13 mouse cellular contexts compared by ENCODE assay signal in the genomic region with DNA sequence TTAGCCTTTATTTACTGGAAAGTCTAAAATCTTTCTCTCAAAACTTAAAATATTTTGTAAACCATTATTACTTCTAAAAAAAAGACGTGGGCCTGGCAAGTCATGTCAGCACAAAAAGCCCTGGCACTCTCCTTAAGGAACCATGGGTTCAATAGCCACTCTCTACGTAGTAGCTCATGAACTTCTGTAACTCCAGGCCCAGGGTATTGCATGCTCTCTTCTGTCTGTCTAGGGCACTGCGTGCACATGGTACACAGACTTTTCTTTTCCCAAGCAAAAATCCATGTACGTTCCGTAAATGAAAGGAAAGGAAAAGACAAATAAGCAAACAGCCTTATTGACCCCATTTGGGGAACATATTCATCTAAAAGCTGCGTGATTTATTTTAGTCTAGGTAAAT.
DNase-seq lines count a peak whose midpoint lies in the region; ATAC-seq and TF ChIP-seq lines count a peak whose summit lies in the region.
"Had no signal": no experiment of that assay in that cellular context is flagged by ENCODE, and none has a peak within 500 bp of the region (broad histone marks: within the 10 kb centered on the region; RNA-seq: fewer than 3 reads in every experiment).

No protein-coding gene starts in this region.

- H3K36me3 ChIP-seq in hindbrain, embryonic 14.5 days (replicated peaks; ENCODE audit: control insufficient read depth, insufficient read depth), result no peaks in the 10 kb centered on the region
- no peaks in the 10 kb centered on the region for H3K36me3 ChIP-seq in hindbrain, embryonic 10.5 days
- H3K36me3 ChIP-seq in liver, adult 2 months (ENCODE audit: control insufficient read depth, insufficient read depth, low read length), result no peaks in the 10 kb centered on the region
- no peaks in the 10 kb centered on the region for H3K36me3 ChIP-seq in liver, embryonic 12.5 days
- no peaks in the 10 kb centered on the region for H3K36me3 ChIP-seq in embryonic facial prominence, embryonic 14.5 days (ENCODE audit: control insufficient read depth, insufficient read depth, low read length)
- no peaks in the 10 kb centered on the region for H3K36me3 ChIP-seq in limb, embryonic 12.5 days
- H3K36me3 ChIP-seq: lung, embryonic 15.5 days had no signal

- TF ChIP-seq CTCF in liver, adult 2 months (IDR thresholded peaks at IDR 0.05; ENCODE audit: low read depth, low read length), result no peak

- H3K27me3 ChIP-seq in hindbrain, embryonic 14.5 days (ENCODE audit: control insufficient read depth, insufficient read depth, low read length), result no peaks in the 10 kb centered on the region; the same call in 1 of the 2 replicates
- H3K27me3 ChIP-seq in hindbrain, embryonic 10.5 days (ENCODE audit: insufficient read depth, poor library complexity, severe bottlenecking), result no peaks in the 10 kb centered on the region
- no peaks in the 10 kb centered on the region for H3K27me3 ChIP-seq in liver, adult 2 months (ENCODE audit: control insufficient read depth, insufficient read depth, low read length)
- no peaks in the 10 kb centered on the region for H3K27me3 ChIP-seq in liver, embryonic 12.5 days (replicated peaks)
- no peaks in the 10 kb centered on the region for H3K27me3 ChIP-seq in embryonic facial prominence, embryonic 14.5 days (replicated peaks; ENCODE audit: control insufficient read depth, insufficient read depth, low read length)
- no peaks in the 10 kb centered on the region for H3K27me3 ChIP-seq in limb, embryonic 12.5 days
- H3K27me3 ChIP-seq: lung, embryonic 15.5 days had no signal

- no peak overlapping the region for H3K4me3 ChIP-seq in hindbrain, embryonic 14.5 days (replicated peaks; ENCODE audit: low read length)
- no peak overlapping the region for H3K4me3 ChIP-seq in hindbrain, embryonic 10.5 days
- H3K4me3 ChIP-seq in liver, adult 2 months (ENCODE audit: insufficient read depth, low read depth, low read length), result no peak overlapping the region
- H3K4me3 ChIP-seq in liver, embryonic 12.5 days, result no peak overlapping the region
- no peak overlapping the region for H3K4me3 ChIP-seq in embryonic facial prominence, embryonic 14.5 days (ENCODE audit: low read depth, low read length)
- H3K4me3 ChIP-seq in limb, embryonic 12.5 days (replicated peaks), result no peak overlapping the region
- H3K4me3 ChIP-seq: erythroblast, embryonic 14.5 days; gastrocnemius, adult 2 months; lung, embryonic 15.5 days had no signal

- ATAC-seq in hindbrain, embryonic 14.5 days (ENCODE audit: low FRiP score), result no peak
- no peak for ATAC-seq in liver, embryonic 12.5 days
- no peak for ATAC-seq in embryonic facial prominence, embryonic 14.5 days (ENCODE audit: low read depth)
- no peak for ATAC-seq in limb, embryonic 12.5 days (ENCODE audit: insufficient number of reproducible peaks, insufficient read depth, low FRiP score, low TSS enrichment, low read depth)
- ATAC-seq in cerebellum, adult (ENCODE audit: insufficient number of reproducible peaks, low FRiP score, low TSS enrichment), result no peak

- H3K4me1 ChIP-seq in hindbrain, embryonic 14.5 days (replicated peaks; ENCODE audit: control insufficient read depth, insufficient read depth, low read length), result peaks cover 9% of the 10 kb centered on the region
- H3K4me1 ChIP-seq in hindbrain, embryonic 10.5 days (replicated peaks), result 0 out of 2 replicates have a peak, but pooled peaks cover 3% of the 10 kb centered on the region
- peaks cover 1% of the 10 kb centered on the region; the same call in 1 of the 2 replicates for H3K4me1 ChIP-seq in liver, adult 2 months (ENCODE audit: control insufficient read depth, insufficient read depth, low read length)
- no peaks in the 10 kb centered on the region for H3K4me1 ChIP-seq in liver, embryonic 12.5 days
- peaks cover 14% of the 10 kb centered on the region; the same call in 1 of the 2 replicates for H3K4me1 ChIP-seq in embryonic facial prominence, embryonic 14.5 days (ENCODE audit: control insufficient read depth, insufficient read depth, low read length)
- H3K4me1 ChIP-seq in limb, embryonic 12.5 days (replicated peaks), result peaks cover 21% of the 10 kb centered on the region

- no peaks in the 10 kb centered on the region for H3K79me2 ChIP-seq in liver, adult 2 months (ENCODE audit: control insufficient read depth, insufficient read depth, low read length)

- WGBS in hindbrain, embryonic 14.5 days, result 76% methylated on average over 6 of the region's 6 CpGs
- 75% methylated on average over 6 of the region's 6 CpGs for WGBS in hindbrain, embryonic 10.5 days
- 26% methylated on average over 6 of the region's 6 CpGs for WGBS in liver, adult 2 months
- 70% methylated on average over 6 of the region's 6 CpGs for whole genome bisulfite sequencing in liver, embryonic 12.5 days (ENCODE audit: insufficient replicate concordance)
- 47% methylated on average over 6 of the region's 6 CpGs for WGBS in embryonic facial prominence, embryonic 14.5 days
- 45% methylated on average over 6 of the region's 6 CpGs for WGBS in limb, embryonic 12.5 days

- H3K9me3 ChIP-seq in hindbrain, embryonic 14.5 days (ENCODE audit: control insufficient read depth, low read length), result peaks cover 6% of the 10 kb centered on the region; the same call in 1 of the 2 replicates
- no peaks in the 10 kb centered on the region for H3K9me3 ChIP-seq in hindbrain, embryonic 10.5 days
- no peaks in the 10 kb centered on the region for H3K9me3 ChIP-seq in liver, embryonic 12.5 days (replicated peaks)
- peaks cover 9% of the 10 kb centered on the region for H3K9me3 ChIP-seq in embryonic facial prominence, embryonic 14.5 days (ENCODE audit: control insufficient read depth, low read length)
- peaks cover 4% of the 10 kb centered on the region; the same call in 1 of the 2 replicates for H3K9me3 ChIP-seq in limb, embryonic 12.5 days
- H3K9me3 ChIP-seq: lung, embryonic 15.5 days had no signal

- H3K4me2 ChIP-seq in hindbrain, embryonic 14.5 days (replicated peaks), result no peak overlapping the region
- H3K4me2 ChIP-seq in liver, embryonic 12.5 days, result no peak overlapping the region
- H3K4me2 ChIP-seq in embryonic facial prominence, embryonic 14.5 days (ENCODE audit: low read depth, low read length), result no peak overlapping the region
- H3K4me2 ChIP-seq in limb, embryonic 12.5 days, result no peak overlapping the region
- H3K4me2 ChIP-seq: lung, embryonic 15.5 days had no signal

- no peak for DNase-seq in hindbrain, embryonic 14.5 days (ENCODE audit: low spot score)
- no peak for DNase-seq in hindbrain, embryonic 10.5 days (ENCODE audit: low spot score)
- DNase-seq in liver, adult 2 months (ENCODE audit: extremely low read depth, low read depth, low spot score), result peak; percentile 18
- no peak for DNase-seq in embryonic facial prominence, embryonic 14.5 days (ENCODE audit: low spot score)
- DNase-seq in adrenal gland, postnatal 36 days, result no peak
- DNase-seq: cerebellum, adult 11-12 months; gastrocnemius, adult 2 months; heart, adult 18-20 months had no signal

- H3K27ac ChIP-seq in hindbrain, embryonic 14.5 days, result peak overlapping the region; percentile 75
- no peak overlapping the region for H3K27ac ChIP-seq in hindbrain, embryonic 10.5 days
- no peak overlapping the region for H3K27ac ChIP-seq in liver, adult 2 months (replicated peaks; ENCODE audit: insufficient read depth, low read depth, low read length)
- no peak overlapping the region for H3K27ac ChIP-seq in liver, embryonic 12.5 days
- H3K27ac ChIP-seq in embryonic facial prominence, embryonic 14.5 days (replicated peaks; ENCODE audit: low read depth, low read length), result peak overlapping the region; percentile 22; the same call in 1 of the 2 replicates
- peak overlapping the region; percentile 41; the same call in 1 of the 2 replicates for H3K27ac ChIP-seq in limb, embryonic 12.5 days
- H3K27ac ChIP-seq: gastrocnemius, adult 2 months; lung, embryonic 15.5 days had no signal

- no peak overlapping the region for H3K9ac ChIP-seq in hindbrain, embryonic 14.5 days
- H3K9ac ChIP-seq in liver, adult 2 months (ENCODE audit: low read depth, low read length), result no peak overlapping the region
- no peak overlapping the region for H3K9ac ChIP-seq in liver, embryonic 12.5 days
- H3K9ac ChIP-seq in embryonic facial prominence, embryonic 14.5 days (ENCODE audit: low read depth, low read length), result no peak overlapping the region
- H3K9ac ChIP-seq in limb, embryonic 12.5 days (replicated peaks), result no peak overlapping the region
- H3K9ac ChIP-seq: lung, embryonic 15.5 days had no signal

- no peak for TF ChIP-seq POLR2A in liver, adult 2 months (IDR thresholded peaks at IDR 0.05; ENCODE audit: extremely low read depth, insufficient read depth, low read length)

Comparison
In these comparisons a context has a peak if more than half of its experiments do, and no peak if none do; other contexts are left out.
1. H3K27ac ChIP-seq: peak in hindbrain, embryonic 14.5 days (single experiment), embryonic facial prominence, embryonic 14.5 days (single experiment) and limb, embryonic 12.5 days (single experiment); none in hindbrain, embryonic 10.5 days (single experiment), liver, adult 2 months (single experiment) and liver, embryonic 12.5 days (single experiment).